Mouse (Mus musculus) midbrain, embryonic 16.5 days (tissue): ENCODE measurements around the gene Cenpq. TPM values are rescaled to one million over a fixed set of nuclear protein-coding genes. Genes with fewer than 3 reads are reported as not detected.

Experiments
- ATAC-seq: fragments of 200-750 bp; cut with Nextera tagmentation; 2 replicates; pipeline ENCODE4 v1.8.0; 2017; ENCODE audit warnings: moderate TSS enrichment
- H3K27ac ChIP-seq: fragments of 300-500 bp; sonication (generic); 2 replicates; pipeline ENCODE4 v1.5.1; 2014; ENCODE audit warnings: mild to moderate bottlenecking, low read length, mixed read lengths
- H3K27me3 ChIP-seq: fragments of 300-500 bp; sonication (generic); 2 replicates; pipeline ENCODE4 v1.6.1; 2014; ENCODE audit warnings: low read depth, low read length, mixed read lengths; ENCODE audit not compliant: control insufficient read depth, insufficient read depth
- H3K36me3 ChIP-seq: fragments of 300-500 bp; sonication (generic); 2 replicates; pipeline ENCODE4 v1.6.1; 2014; ENCODE audit warnings: mild to moderate bottlenecking, low read length, moderate library complexity, mixed read lengths; ENCODE audit not compliant: control insufficient read depth, insufficient read depth
- H3K4me1 ChIP-seq: fragments of 300-500 bp; sonication (generic); 2 replicates; pipeline ENCODE4 v1.6.1; 2014; ENCODE audit warnings: mild to moderate bottlenecking, low read length, mixed read lengths; ENCODE audit not compliant: control insufficient read depth, insufficient read depth
- H3K4me2 ChIP-seq: fragments of 300-500 bp; sonication (generic); 2 replicates; pipeline ENCODE4 v1.6.1; 2014; ENCODE audit warnings: mild to moderate bottlenecking, low read length, mixed read lengths
- H3K4me3 ChIP-seq: fragments of 300-500 bp; sonication (generic); 2 replicates; pipeline ENCODE4 v1.5.1; 2014; ENCODE audit warnings: low read depth, mild to moderate bottlenecking, low read length, moderate library complexity, mixed read lengths
- H3K9ac ChIP-seq: fragments of 300-500 bp; sonication (generic); 2 replicates; pipeline ENCODE4 v1.6.1; 2014; ENCODE audit warnings: low read depth, low read length, mixed read lengths
- H3K9me3 ChIP-seq: fragments of 300-500 bp; sonication (generic); replicated peaks from 2 replicates; pipeline ENCODE4 v1.6.1; 2014; ENCODE audit warnings: mild to moderate bottlenecking, low read length, mixed read lengths; ENCODE audit not compliant: control insufficient read depth, poor library complexity, severe bottlenecking
- WGBS: fragments of 180-500 bp; shearing (Covaris S2); extraction: QIAGEN DNeasy Blood & Tissue Kit; methylation state at CpG from one replicate; pipeline ENCODE4 v1.1.7; 2014; 5-methylcytosine and 5-hydroxymethylcytosine counted together
- polyA plus RNA-seq: library from polyadenylated mRNA; unstranded; fragments of >200 nt; fragmentation: Nextera tagmentation; extraction: Ambion mirVana; gene quantifications from 2 replicates; pipeline ENCODE4 v1.2.1, GENCODE M21; 2015

Cenpq gene
- polyA plus RNA-seq, 1 experiment from 2014 or later, result 9.0 TPM

- 100% methylated on average over 1 of the region's 1 CpGs for WGBS
- Histone ChIP-seq H3K9ac (no peak overlapping the region), H3K4me3 (no peak overlapping the region), H3K9me3 (no peaks in the 10 kb centered on the region), H3K4me2 (no peak overlapping the region), H3K27me3 (no peaks in the 10 kb centered on the region), H3K27ac (no peak overlapping the region), H3K36me3 (no peaks in the 10 kb centered on the region), H3K4me1 (peaks cover 5% of the 10 kb centered on the region)
- no peak for ATAC-seq
These were observed 59.3 kb downstream of the Cenpq start for GRCm38 (mm10) chr17:40875568-40875967.

GRCm38 (mm10) chr17:40874701-40875100 is 60.1 kb downstream of the Cenpq start:
- no peaks in the 10 kb centered on the region for H3K27me3 ChIP-seq
- 92% methylated on average over 3 of the region's 3 CpGs for WGBS
- no peak for ATAC-seq

GRCm38 (mm10) chr17:40873582-40874011 is 61.2 kb downstream of the Cenpq start:
- Histone ChIP-seq H3K4me1 (no peaks in the 10 kb centered on the region), H3K9ac (no peak overlapping the region), H3K27me3 (no peaks in the 10 kb centered on the region), H3K4me3 (no peak overlapping the region), H3K4me2 (no peak overlapping the region), H3K36me3 (no peaks in the 10 kb centered on the region), H3K27ac (no peak overlapping the region), H3K9me3 (no peaks in the 10 kb centered on the region)
- WGBS, result 82% methylated on average over 2 of the region's 2 CpGs
- ATAC-seq, result no peak

More at GRCm38 (mm10) chr17:40874701-40875100, 60.1 kb downstream of the Cenpq start:
- Histone ChIP-seq H3K4me1 (peaks cover 3% of the 10 kb centered on the region), H3K9me3 (no peaks in the 10 kb centered on the region), H3K36me3 (no peaks in the 10 kb centered on the region), H3K27ac (no peak overlapping the region), H3K9ac (no peak overlapping the region), H3K4me3 (no peak overlapping the region), H3K4me2 (no peak overlapping the region)

Other genes with a start within 250 kb of the Cenpq start
- gene Esp1, start 207.9 kb downstream of the Cenpq start, polyA plus RNA-seq, result not detected in 2 replicates
- gene Crisp2, start 128.0 kb downstream of the Cenpq start, polyA plus RNA-seq, result not detected in 2 replicates
- 0.15 and 0.17 TPM in 2 replicates for gene Rhag, start 123.9 kb downstream of the Cenpq start, polyA plus RNA-seq
- gene 9130008F23Rik, start 54.5 kb downstream of the Cenpq start, polyA plus RNA-seq, result 0.37 and 1.1 TPM in 2 replicates
- not detected in 2 replicates for gene Glyatl3, start 20.7 kb downstream of the Cenpq start, polyA plus RNA-seq
- gene Mut, start 362 bp downstream of the Cenpq start, polyA plus RNA-seq, result 18.7 and 19.6 TPM in 2 replicates